Mouse (Mus musculus): ENCODE data around the gene Klf15.
A peak's percentile ranks its signal among the peaks of the same experiment; 100 is the strongest.

The Klf15 gene

GRCm38 (mm10) chr6:90462181-90462706 lies at the start of gene Klf15:
TSS of gene Klf15 (plus strand) at chr6:90462576.
- DNase-seq (ENCODE audit: low spot score in 2 of 2), result no peak

- DNase-seq (ENCODE audit: low spot score in 2 of 2), result peak; percentile 57 to 84
Measured at GRCm38 (mm10) chr6:90422565-90422964, 39.8 kb upstream of the Klf15 start.

- no peak for DNase-seq (ENCODE audit: low spot score in 2 of 2)
Measured at GRCm38 (mm10) chr6:90425361-90425760, 37.0 kb upstream of the Klf15 start.

GRCm38 (mm10) chr6:90426003-90426402 lies 36.4 kb upstream of the Klf15 start:
- DNase-seq (ENCODE audit: low spot score in 2 of 2), result no peak

GRCm38 (mm10) chr6:90428380-90428974 lies 33.9 kb upstream of the Klf15 start, which contains the start of gene Cfap100:
TSS of gene Cfap100 (minus strand) at chr6:90428797.
- peak in 1 of 2 experiments; percentile 25 for DNase-seq (ENCODE audit: low spot score in 2 of 2)

GRCm38 (mm10) chr6:90429911-90430310 lies 32.5 kb upstream of the Klf15 start:
- DNase-seq (ENCODE audit: low spot score in 2 of 2), result no peak

GRCm38 (mm10) chr6:90431487-90431886 lies 30.9 kb upstream of the Klf15 start:
- no peak for DNase-seq (ENCODE audit: low spot score in 2 of 2)

GRCm38 (mm10) chr6:90434687-90435086 lies 27.7 kb upstream of the Klf15 start:
- no peak for DNase-seq (ENCODE audit: low spot score in 2 of 2)

GRCm38 (mm10) chr6:90435195-90435618 lies 27.2 kb upstream of the Klf15 start:
- peak; percentile 42 to 81 for DNase-seq (ENCODE audit: low spot score in 2 of 2)

- no peak for DNase-seq (ENCODE audit: low spot score in 2 of 2)
Measured at GRCm38 (mm10) chr6:90436192-90436907, 26.0 kb upstream of the Klf15 start.

GRCm38 (mm10) chr6:90437041-90437440 lies 25.3 kb upstream of the Klf15 start:
- DNase-seq (ENCODE audit: low spot score in 2 of 2), result no peak

- DNase-seq (ENCODE audit: low spot score in 2 of 2), result no peak
Measured at GRCm38 (mm10) chr6:90446883-90447282, 15.5 kb upstream of the Klf15 start.

- DNase-seq (ENCODE audit: low spot score in 2 of 2), result peak; percentile 33 to 73
Measured at GRCm38 (mm10) chr6:90450179-90450578, 12.2 kb upstream of the Klf15 start.

GRCm38 (mm10) chr6:90450697-90451096 lies 11.7 kb upstream of the Klf15 start:
- DNase-seq (ENCODE audit: low spot score in 2 of 2), result no peak

- DNase-seq (ENCODE audit: low spot score in 2 of 2), result no peak
Measured at GRCm38 (mm10) chr6:90451512-90451911, 10.9 kb upstream of the Klf15 start.

GRCm38 (mm10) chr6:90452603-90453002 lies 9.8 kb upstream of the Klf15 start:
- no peak for DNase-seq (ENCODE audit: low spot score in 2 of 2)

- DNase-seq (ENCODE audit: low spot score in 2 of 2), result no peak
Measured at GRCm38 (mm10) chr6:90453751-90454150, 8.6 kb upstream of the Klf15 start.

- no peak for DNase-seq (ENCODE audit: low spot score in 2 of 2)
Measured at GRCm38 (mm10) chr6:90457421-90457820, 5.0 kb upstream of the Klf15 start.

- no peak for DNase-seq (ENCODE audit: low spot score in 2 of 2)
Measured at GRCm38 (mm10) chr6:90461181-90461580, 1.2 kb upstream of the Klf15 start.

GRCm38 (mm10) chr6:90461771-90462170 lies 605 bp upstream of the Klf15 start:
- no peak for DNase-seq (ENCODE audit: low spot score in 2 of 2)

GRCm38 (mm10) chr6:90462841-90463227 lies 458 bp downstream of the Klf15 start:
- DNase-seq (ENCODE audit: low spot score in 2 of 2), result no peak

GRCm38 (mm10) chr6:90463228-90463862 lies 969 bp downstream of the Klf15 start:
- no peak for DNase-seq (ENCODE audit: low spot score in 2 of 2)
